Mouse (Mus musculus): Measurements from ENCODE around the gene Hmgb1. TPM values are rescaled to one million over a fixed set of nuclear protein-coding genes. Genes with fewer than 3 reads are reported as not detected.

Gene Hmgb1
- polyA plus RNA-seq, 1 experiment from 2014 or later = 1,661 TPM

DNA sequence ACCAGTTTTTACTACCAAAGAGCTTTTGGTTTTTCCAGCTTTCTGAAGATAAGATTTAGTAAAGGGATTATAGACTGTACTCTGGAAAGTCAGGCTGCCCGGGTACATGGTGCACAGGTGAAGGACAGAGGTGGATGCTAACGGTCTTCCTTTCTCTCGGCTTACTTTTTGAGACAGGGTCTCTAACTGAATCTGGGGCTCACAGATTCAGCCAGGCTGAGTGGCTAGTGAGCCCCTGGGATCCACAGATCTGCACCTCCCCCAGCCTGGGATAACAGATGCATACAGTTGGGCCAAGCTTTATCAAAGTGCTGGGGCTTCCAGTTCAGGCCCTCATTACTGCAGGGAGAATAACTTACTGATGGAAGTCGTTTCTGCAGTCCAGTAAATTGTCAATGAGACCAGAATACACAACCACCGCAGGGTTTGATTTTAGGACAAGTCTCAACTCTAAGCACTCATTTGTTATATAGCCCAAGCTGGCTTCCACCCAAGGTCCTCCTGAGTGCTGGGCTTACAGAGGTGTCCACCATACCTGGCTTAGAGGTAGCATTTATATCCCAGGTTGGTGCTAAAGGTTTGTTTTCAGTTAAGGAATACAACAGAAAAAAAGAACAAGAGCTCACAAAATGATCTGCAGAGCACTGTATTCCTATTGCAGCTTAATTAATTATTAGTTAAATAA lies 2.0 kb downstream of the Hmgb1 start:
- WGBS = 87% methylated on average over 5 of the region's 5 CpGs
- H3K27ac ChIP-seq = no peak overlapping the region
- peaks cover 28% of the 10 kb centered on the region for H3K4me1 ChIP-seq
- peaks cover 6% of the 10 kb centered on the region for H3K36me3 ChIP-seq (replicated peaks)
- H3K9me3 ChIP-seq = no peaks in the 10 kb centered on the region
- no peaks in the 10 kb centered on the region for H3K27me3 ChIP-seq (ENCODE audit: poor library complexity, severe bottlenecking)
- peak overlapping the region; percentile 83; the same call in 1 of the 2 replicates for H3K4me3 ChIP-seq
- no peak for DNase-seq (ENCODE audit: extremely low spot score, low spot score)

DNA sequence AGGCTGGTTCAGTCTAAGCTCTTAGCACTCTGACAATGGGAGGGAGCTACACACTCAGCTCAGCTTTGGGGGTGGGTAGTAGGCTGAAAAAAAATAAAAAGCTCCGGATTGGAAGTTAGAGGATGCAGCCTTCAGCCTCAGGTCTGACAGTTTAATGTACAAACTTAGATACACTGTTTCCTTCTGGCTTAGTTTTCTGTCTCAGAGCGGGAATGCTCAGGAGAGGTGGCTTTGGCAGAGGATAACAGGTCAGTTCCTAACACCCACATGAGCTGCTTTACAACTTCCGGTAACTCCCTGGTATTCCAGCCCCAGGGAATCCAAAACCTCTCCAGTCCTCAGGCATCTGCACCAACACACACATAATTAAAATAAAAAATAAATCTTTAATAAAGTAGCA lies 4.5 kb downstream of the Hmgb1 start:
- DNase-seq (ENCODE audit: extremely low spot score, low spot score) = no peak
- Histone ChIP-seq H3K4me3 (no peak overlapping the region), H3K36me3 (replicated peaks) (no peaks in the 10 kb centered on the region), H3K27me3 (ENCODE audit: poor library complexity, severe bottlenecking) (no peaks in the 10 kb centered on the region), H3K9me3 (no peaks in the 10 kb centered on the region), H3K4me1 (peaks cover 13% of the 10 kb centered on the region), H3K27ac (no peak overlapping the region)
- WGBS = 93% methylated on average over 3 of the region's 3 CpGs

DNA sequence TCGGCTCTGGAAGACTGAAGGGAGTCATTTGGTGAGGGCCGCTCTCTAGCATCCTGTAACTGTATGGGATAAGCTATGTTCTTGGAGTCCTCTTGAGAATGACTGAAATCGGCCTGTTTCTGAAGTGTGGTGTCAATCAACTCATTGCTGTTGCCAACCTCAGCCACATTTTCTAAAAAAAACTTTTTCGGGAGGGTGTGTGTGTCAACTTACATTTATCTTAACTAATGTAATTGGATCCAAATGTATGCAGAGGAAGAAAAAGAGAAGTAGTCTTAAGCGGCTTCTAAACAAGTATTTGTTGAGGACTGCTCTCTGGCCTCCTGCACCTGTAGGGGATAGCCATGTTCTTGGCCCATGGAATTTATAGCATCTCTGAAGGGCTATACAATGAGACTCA lies 6.2 kb downstream of the Hmgb1 start:
- Histone ChIP-seq H3K4me1 (peaks cover 11% of the 10 kb centered on the region), H3K9me3 (no peaks in the 10 kb centered on the region), H3K4me3 (no peak overlapping the region), H3K27ac (no peak overlapping the region), H3K36me3 (replicated peaks) (no peaks in the 10 kb centered on the region), H3K27me3 (ENCODE audit: poor library complexity, severe bottlenecking) (no peaks in the 10 kb centered on the region)
- DNase-seq (ENCODE audit: extremely low spot score, low spot score) = no peak
- WGBS = 88% methylated on average over 5 of the region's 5 CpGs

DNA sequence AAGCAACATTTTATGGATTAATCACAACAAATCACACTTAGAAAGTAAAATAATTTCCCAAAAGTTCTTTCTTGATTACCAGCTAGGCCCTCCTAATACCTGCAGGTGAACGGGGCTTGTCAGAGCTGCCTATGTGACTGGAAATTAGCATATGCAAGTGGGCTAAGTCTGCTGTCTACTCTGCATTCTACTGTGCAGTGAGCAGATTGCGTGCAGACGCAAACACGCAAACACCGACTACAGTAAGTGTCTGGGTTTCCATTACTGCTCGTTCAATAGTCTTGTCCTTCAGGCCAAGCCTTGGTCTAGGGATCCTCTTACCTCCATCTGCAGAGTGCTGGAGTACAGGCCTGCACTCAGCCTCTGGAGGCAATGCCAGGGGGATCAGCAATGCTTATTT lies 8.6 kb downstream of the Hmgb1 start:
- Histone ChIP-seq H3K9me3 (no peaks in the 10 kb centered on the region), H3K4me3 (no peak overlapping the region), H3K4me1 (no peaks in the 10 kb centered on the region), H3K27me3 (ENCODE audit: poor library complexity, severe bottlenecking) (no peaks in the 10 kb centered on the region), H3K36me3 (replicated peaks) (no peaks in the 10 kb centered on the region), H3K27ac (no peak overlapping the region)
- DNase-seq (ENCODE audit: extremely low spot score, low spot score) = no peak
- 95% methylated on average over 6 of the region's 6 CpGs for WGBS

DNA sequence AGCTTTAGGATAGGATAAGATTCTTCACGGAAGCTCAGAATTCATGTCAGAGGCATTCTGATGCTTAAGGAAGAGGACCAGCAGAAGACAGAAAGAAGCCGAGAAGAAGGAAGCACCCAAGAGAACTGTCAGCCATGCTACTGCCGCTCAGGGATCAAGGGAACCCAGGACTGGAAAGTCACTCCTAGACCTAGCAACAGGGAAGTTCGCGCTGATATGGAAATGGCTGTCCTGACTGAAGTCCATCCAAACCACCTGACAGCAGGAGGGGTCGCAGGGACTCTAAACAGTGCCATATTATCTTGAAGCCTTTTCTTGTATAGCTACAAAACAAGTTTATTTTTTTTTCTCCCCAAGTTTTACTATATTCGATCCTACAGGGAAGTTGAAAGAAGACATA lies 9.8 kb downstream of the Hmgb1 start:
- 92% methylated on average over 7 of the region's 7 CpGs for WGBS
- Histone ChIP-seq H3K36me3 (replicated peaks) (no peaks in the 10 kb centered on the region), H3K27me3 (ENCODE audit: poor library complexity, severe bottlenecking) (no peaks in the 10 kb centered on the region), H3K4me1 (no peaks in the 10 kb centered on the region), H3K9me3 (no peaks in the 10 kb centered on the region), H3K27ac (no peak overlapping the region), H3K4me3 (no peak overlapping the region)
- DNase-seq (ENCODE audit: extremely low spot score, low spot score) = no peak

DNA sequence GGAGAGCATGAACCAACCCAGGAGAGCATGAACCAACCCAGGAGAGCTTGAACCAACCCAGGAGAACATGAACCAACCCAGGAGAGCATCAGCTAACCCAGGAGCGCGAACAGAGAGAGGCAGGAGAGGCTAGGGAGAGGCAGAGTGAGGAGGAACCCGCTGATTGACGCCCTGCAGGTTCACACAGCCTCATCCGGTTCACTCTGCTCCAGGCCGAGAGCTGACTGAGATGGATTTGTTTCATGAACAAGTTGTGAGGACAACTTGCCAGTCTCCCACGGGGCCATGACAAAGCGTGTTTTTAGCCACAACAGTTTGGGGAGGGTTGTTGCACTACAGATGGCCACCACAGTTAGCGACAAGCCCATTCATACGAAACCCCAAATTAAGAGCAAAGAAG lies 12.0 kb downstream of the Hmgb1 start:
- Histone ChIP-seq H3K27ac (no peak overlapping the region), H3K4me1 (no peaks in the 10 kb centered on the region), H3K4me3 (no peak overlapping the region), H3K27me3 (ENCODE audit: poor library complexity, severe bottlenecking) (no peaks in the 10 kb centered on the region), H3K9me3 (no peaks in the 10 kb centered on the region), H3K36me3 (replicated peaks) (no peaks in the 10 kb centered on the region)
- no peak for DNase-seq (ENCODE audit: extremely low spot score, low spot score)
- WGBS = 77% methylated on average over 10 of the region's 10 CpGs

DNA sequence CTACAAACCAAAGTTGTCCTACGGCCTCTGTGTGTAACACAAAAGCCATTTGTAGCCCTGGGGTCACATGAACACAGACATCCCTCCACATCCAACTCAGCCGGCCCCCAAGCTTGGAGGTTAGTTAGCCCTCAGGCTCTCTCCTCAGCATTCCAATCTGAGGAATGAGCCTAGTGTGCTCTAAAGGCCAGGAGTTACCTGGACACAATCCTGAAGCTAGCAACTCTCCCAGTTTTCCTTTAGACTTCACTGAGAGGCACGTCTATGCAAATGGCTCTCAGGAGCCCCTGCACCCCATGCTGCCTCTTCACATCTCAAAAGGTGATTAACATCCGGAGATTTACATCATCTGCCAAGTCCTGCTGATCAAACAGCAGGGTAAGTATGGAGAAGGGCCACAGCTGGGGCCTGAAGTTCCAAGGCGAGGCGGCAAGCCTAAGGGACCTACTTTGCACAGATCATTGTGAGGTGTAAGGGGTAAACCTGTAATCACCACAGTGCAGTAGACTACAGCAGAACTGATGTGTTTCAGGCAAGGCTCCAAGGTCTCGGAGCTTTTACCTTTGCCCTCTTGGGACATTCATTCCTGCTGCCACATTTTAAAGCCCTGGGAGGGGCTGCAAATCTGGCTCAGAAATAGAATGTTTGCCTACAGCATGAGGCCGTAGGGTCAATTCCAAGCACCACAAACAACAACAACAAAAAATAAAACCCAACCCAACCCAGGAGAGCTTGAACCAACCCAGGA lies 13.3 kb downstream of the Hmgb1 start:
- Histone ChIP-seq H3K9me3 (no peaks in the 10 kb centered on the region), H3K4me3 (no peak overlapping the region), H3K4me1 (no peaks in the 10 kb centered on the region), H3K27ac (no peak overlapping the region), H3K27me3 (ENCODE audit: poor library complexity, severe bottlenecking) (no peaks in the 10 kb centered on the region), H3K36me3 (replicated peaks) (no peaks in the 10 kb centered on the region)
- 55% methylated on average over 8 of the region's 8 CpGs for WGBS
- DNase-seq (ENCODE audit: extremely low spot score, low spot score) = no peak

DNA sequence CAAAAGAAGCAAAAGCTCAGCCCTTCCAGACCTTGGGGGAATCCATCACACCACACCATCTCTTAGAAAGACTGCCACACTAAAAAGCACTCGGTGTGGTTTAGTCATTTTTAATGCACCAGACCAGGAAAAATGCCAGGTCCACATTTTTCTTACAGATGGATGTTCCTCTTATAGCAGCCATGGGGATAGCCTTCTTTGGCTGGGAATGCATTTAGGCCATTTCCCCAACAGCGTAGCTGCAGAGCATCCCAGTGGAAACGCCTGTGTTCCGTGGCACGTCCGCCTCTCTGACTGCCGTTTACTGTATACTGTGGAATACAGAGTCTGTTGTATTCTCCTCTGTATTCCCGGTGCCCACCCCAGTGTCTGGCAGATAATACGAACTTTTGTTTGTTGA lies 15.5 kb downstream of the Hmgb1 start:
- Histone ChIP-seq H3K36me3 (replicated peaks) (no peaks in the 10 kb centered on the region), H3K9me3 (no peaks in the 10 kb centered on the region), H3K27me3 (ENCODE audit: poor library complexity, severe bottlenecking) (no peaks in the 10 kb centered on the region), H3K4me1 (peaks cover 13% of the 10 kb centered on the region), H3K27ac (no peak overlapping the region), H3K4me3 (no peak overlapping the region)
- no peak for DNase-seq (ENCODE audit: extremely low spot score, low spot score)
- 93% methylated on average over 9 of the region's 9 CpGs for WGBS

DNA sequence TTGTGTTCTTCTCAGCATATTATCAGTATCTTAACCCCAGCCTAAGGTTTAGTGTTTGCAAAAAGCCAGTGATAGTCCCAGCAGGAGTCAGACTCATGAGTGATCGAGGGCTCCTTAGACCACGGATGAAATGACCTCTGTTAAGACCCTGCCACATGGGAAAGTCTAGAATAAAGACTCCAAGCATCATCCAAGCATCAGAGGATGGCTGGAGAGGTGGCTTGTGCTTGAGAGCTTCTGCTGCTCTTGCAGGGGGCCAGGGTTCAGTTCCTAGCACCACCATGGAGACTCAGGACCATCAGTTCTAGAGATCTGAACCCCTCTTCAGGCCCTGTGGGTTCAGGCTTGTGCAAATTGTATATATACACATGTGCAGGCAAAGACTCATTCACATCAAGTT lies 16.2 kb downstream of the Hmgb1 start:
- DNase-seq (ENCODE audit: extremely low spot score, low spot score) = no peak
- no peak overlapping the region for H3K27ac ChIP-seq
- H3K27me3 ChIP-seq (ENCODE audit: poor library complexity, severe bottlenecking) = no peaks in the 10 kb centered on the region
- 90% methylated on average over 2 of the region's 2 CpGs for WGBS
- H3K4me1 ChIP-seq = peaks cover 17% of the 10 kb centered on the region
- no peaks in the 10 kb centered on the region for H3K36me3 ChIP-seq (replicated peaks)
- no peak overlapping the region for H3K4me3 ChIP-seq
- H3K9me3 ChIP-seq = no peaks in the 10 kb centered on the region

DNA sequence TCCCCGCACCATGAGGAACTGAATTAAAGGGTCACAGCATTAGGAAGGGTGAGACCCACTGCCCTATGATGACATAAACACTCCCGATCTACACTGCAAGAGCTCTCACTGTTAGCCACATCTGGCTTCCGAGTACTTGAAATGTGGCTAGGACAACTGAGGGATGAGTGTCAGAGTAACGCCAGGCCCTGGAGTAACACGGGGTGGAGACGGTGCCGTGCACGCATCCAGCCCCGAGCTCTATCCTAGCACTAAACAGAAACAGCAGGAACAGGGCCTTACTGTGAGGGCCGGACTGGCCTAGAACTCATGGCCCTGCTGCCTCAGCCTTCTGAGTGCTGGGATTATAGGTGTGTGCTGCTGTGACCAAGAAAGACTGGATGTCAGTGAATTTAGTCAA lies 18.3 kb downstream of the Hmgb1 start:
- no peaks in the 10 kb centered on the region for H3K9me3 ChIP-seq
- H3K36me3 ChIP-seq (replicated peaks) = no peaks in the 10 kb centered on the region

DNA sequence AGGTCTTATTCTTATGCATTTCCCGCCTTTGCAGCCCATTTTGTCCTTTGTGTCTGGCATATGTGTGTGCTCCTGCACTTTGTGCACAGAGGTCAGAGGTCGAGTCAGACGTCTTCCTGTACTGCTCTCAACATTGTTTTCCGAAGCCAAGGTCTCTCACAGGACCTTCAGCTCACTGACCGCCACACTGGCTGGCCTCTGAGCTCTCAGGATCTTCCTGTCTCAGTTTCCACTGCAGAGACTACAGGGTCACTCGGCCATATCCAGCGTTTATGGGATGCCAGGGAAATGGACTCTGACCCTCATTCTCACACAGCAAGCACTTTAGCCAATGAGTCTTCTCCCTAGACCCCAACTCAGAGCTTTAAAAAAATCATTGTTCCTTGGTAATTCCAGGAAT lies 19.4 kb downstream of the Hmgb1 start:
- Histone ChIP-seq H3K4me1 (peaks cover 17% of the 10 kb centered on the region), H3K9me3 (no peaks in the 10 kb centered on the region), H3K36me3 (replicated peaks) (no peaks in the 10 kb centered on the region), H3K27me3 (ENCODE audit: poor library complexity, severe bottlenecking) (no peaks in the 10 kb centered on the region), H3K27ac (peak overlapping the region; percentile 25; the same call in 1 of the 2 replicates), H3K4me3 (no peak overlapping the region)
- no peak for DNase-seq (ENCODE audit: extremely low spot score, low spot score)
- 63% methylated on average over 7 of the region's 7 CpGs for WGBS

More for the DNA sequence above, 18.3 kb downstream of the Hmgb1 start:
- no peak for DNase-seq (ENCODE audit: extremely low spot score, low spot score)
- H3K27me3 ChIP-seq (ENCODE audit: poor library complexity, severe bottlenecking) = no peaks in the 10 kb centered on the region
- no peak overlapping the region for H3K4me3 ChIP-seq
- H3K4me1 ChIP-seq = peaks cover 17% of the 10 kb centered on the region
- no peak overlapping the region for H3K27ac ChIP-seq
- WGBS = 94% methylated on average over 10 of the region's 10 CpGs

DNA sequence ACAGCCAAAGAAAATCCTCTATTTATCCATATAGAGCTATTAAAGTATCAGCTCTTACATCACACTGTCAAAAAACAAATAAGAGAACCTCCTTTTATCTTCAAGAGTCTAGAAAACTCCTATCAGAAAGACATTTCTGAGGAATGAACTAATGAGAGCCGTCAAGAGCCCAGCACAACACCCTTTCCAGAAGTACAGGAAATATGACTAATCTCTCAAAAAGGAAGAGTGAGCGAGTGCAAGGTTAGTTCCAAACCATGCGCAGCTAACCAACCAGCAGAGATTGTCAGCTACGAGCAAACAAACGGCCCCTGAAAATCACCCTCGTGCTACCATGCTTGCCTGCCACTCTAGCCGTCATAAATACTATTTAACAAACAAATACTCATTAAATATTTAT lies 21.4 kb downstream of the Hmgb1 start:
- Histone ChIP-seq H3K9me3 (no peaks in the 10 kb centered on the region), H3K27me3 (ENCODE audit: poor library complexity, severe bottlenecking) (no peaks in the 10 kb centered on the region), H3K27ac (no peak overlapping the region), H3K4me3 (no peak overlapping the region), H3K4me1 (peaks cover 17% of the 10 kb centered on the region), H3K36me3 (replicated peaks) (no peaks in the 10 kb centered on the region)
- no peak for DNase-seq (ENCODE audit: extremely low spot score, low spot score)
- 93% methylated on average over 7 of the region's 7 CpGs for WGBS

DNA sequence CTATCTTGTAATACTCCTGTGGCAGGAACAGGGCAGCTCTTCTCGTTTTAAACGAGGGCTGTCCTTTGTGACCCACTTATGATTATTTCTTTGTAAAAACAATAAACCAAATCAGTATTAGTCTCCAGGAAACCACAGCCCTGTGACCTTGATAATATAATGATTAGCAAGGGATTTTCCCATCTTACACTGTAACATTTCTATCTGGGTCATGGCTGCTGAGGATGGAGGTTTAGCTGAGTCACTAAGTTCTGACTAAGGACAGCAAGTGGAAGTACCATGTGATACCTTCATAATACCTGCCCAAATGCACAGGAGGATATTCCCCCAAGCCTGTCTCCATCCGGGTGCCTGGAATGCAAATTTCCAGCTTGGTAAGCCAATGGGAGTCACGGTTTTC lies 23.8 kb downstream of the Hmgb1 start:
- H3K9me3 ChIP-seq = no peaks in the 10 kb centered on the region
- H3K27me3 ChIP-seq (ENCODE audit: poor library complexity, severe bottlenecking) = no peaks in the 10 kb centered on the region
- WGBS = 85% methylated on average over 4 of the region's 4 CpGs
- no peak for DNase-seq (ENCODE audit: extremely low spot score, low spot score)
- peaks cover 17% of the 10 kb centered on the region for H3K4me1 ChIP-seq
- H3K4me3 ChIP-seq = no peak overlapping the region
- no peaks in the 10 kb centered on the region for H3K36me3 ChIP-seq (replicated peaks)
- no peak overlapping the region for H3K27ac ChIP-seq
